Mouse (Mus musculus) limb, embryonic 14.5 days (tissue): ENCODE measurements around the gene Timm8a2. TPM values are rescaled to one million over a fixed set of nuclear protein-coding genes. Genes with fewer than 3 reads are reported as not detected.

Source experiments
- ATAC-seq: fragments of 200-750 bp; cut with Nextera tagmentation; 2 replicates; pipeline ENCODE4 v1.8.0; 2017; ENCODE audit warnings: low read depth, moderate number of reproducible peaks, moderate TSS enrichment; ENCODE audit not compliant: low FRiP score
- DNase-seq: peaks from one replicate; pipeline ENCODE4 v3.0.0-alpha.2; 2015; ENCODE audit warnings: low spot score
- H3K27ac ChIP-seq: fragments of 300-500 bp; sonication (generic); replicated peaks from 2 replicates; pipeline ENCODE4 v1.5.1; 2014; ENCODE audit warnings: low read depth, mild to moderate bottlenecking, low read length, moderate library complexity, mixed read lengths
- H3K27me3 ChIP-seq: fragments of 300-500 bp; sonication (generic); 2 replicates; pipeline ENCODE4 v1.6.1; 2014; ENCODE audit warnings: low read length, mixed read lengths; ENCODE audit not compliant: control insufficient read depth, insufficient read depth
- H3K36me3 ChIP-seq: fragments of 300-500 bp; sonication (generic); 2 replicates; pipeline ENCODE4 v1.6.1; 2014; ENCODE audit warnings: mild to moderate bottlenecking, low read length, moderate library complexity, mixed read lengths; ENCODE audit not compliant: control insufficient read depth, insufficient read depth
- H3K4me1 ChIP-seq: fragments of 300-500 bp; sonication (generic); 2 replicates; pipeline ENCODE4 v1.6.1; 2014; ENCODE audit warnings: antibody characterized with exemption, low read length, mixed read lengths; ENCODE audit not compliant: control insufficient read depth, insufficient read depth
- H3K4me2 ChIP-seq: fragments of 300-500 bp; sonication (generic); replicated peaks from 2 replicates; pipeline ENCODE4 v1.6.1; 2014; ENCODE audit warnings: low read depth, mild to moderate bottlenecking, low read length, moderate library complexity; ENCODE audit not compliant: severe bottlenecking
- H3K4me3 ChIP-seq: fragments of 300-500 bp; sonication (generic); replicated peaks from 2 replicates; pipeline ENCODE4 v1.5.1; 2014; ENCODE audit warnings: low read length
- H3K9ac ChIP-seq: fragments of 300-500 bp; sonication (generic); 2 replicates; pipeline ENCODE4 v1.6.1; 2014; ENCODE audit warnings: mild to moderate bottlenecking, low read depth, low read length, moderate library complexity; ENCODE audit not compliant: severe bottlenecking
- H3K9me3 ChIP-seq: fragments of 300-500 bp; sonication (generic); 2 replicates; pipeline ENCODE4 v1.6.1; 2016; ENCODE audit warnings: low read length; ENCODE audit not compliant: control insufficient read depth
- POLR2A ChIP-seq: fragments of 200-500 bp; IDR thresholded peaks from 2 replicates; pipeline ENCODE4 v1.8.0; 2012; ENCODE audit warnings: inconsistent platforms, mild to moderate bottlenecking, moderate library complexity, borderline replicate concordance; ENCODE audit not compliant: insufficient read depth, insufficient read length; ENCODE audit errors: extremely low read depth
- WGBS: fragments of 180-500 bp; shearing (Covaris S2); extraction: QIAGEN DNeasy Blood & Tissue Kit; methylation state at CpG from one replicate; pipeline ENCODE4 v1.1.7; 2014; 5-methylcytosine and 5-hydroxymethylcytosine counted together
- polyA plus RNA-seq, 2 experiments: library from polyadenylated mRNA; depleted of rRNA in 1 of 2; stranded (reverse) in 1 of 2; unstranded in 1 of 2; fragments of >200 nt; fragmentation: Nextera tagmentation in 1 of 2; extraction: Ambion mirVana in 1 of 2; gene quantifications; 2 replicates each; pipeline versions ENCODE4 v1.2.1 to v1.2.3; 2012 to 2014

The Timm8a2 gene
- polyA plus RNA-seq, 2 experiments = 0.20 TPM; not detected in 1

DNA sequence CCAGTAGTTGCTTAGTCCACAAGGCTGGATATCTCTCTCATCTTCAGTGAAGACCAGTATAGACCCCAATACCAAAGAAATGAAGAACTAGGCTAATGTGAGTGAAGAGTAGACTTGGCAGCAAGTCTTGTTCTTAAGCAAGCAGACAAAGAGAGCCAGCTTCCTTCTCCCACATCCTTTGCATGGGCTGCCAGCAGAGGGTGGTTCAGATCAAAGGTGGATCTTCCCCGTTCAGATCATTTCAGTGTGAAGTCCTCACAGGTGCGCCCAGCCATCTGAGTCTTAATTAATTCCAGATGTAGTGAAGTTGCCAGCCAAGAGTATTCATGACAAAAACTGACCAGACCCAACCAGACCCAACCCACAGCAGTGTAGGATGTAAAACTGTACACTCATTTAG lies 16.5 kb upstream of the Timm8a2 start:
- TF ChIP-seq POLR2A = no peak
- no peak for ATAC-seq
- 39% methylated on average over 2 of the region's 2 CpGs for WGBS
- Histone ChIP-seq H3K36me3 (peaks cover 18% of the 10 kb centered on the region), H3K9ac (no peak overlapping the region), H3K27me3 (no peaks in the 10 kb centered on the region), H3K9me3 (no peaks in the 10 kb centered on the region), H3K4me2 (no peak overlapping the region), H3K27ac (no peak overlapping the region), H3K4me3 (no peak overlapping the region), H3K4me1 (peaks cover 11% of the 10 kb centered on the region)
- no peak for DNase-seq

- no peak overlapping the region for H3K27ac ChIP-seq
- H3K27me3 ChIP-seq = no peaks in the 10 kb centered on the region
- DNase-seq (no peak), ATAC-seq (no peak)
- H3K9ac ChIP-seq = no peak overlapping the region
- no peaks in the 10 kb centered on the region for H3K9me3 ChIP-seq
- TF ChIP-seq POLR2A = no peak
- H3K4me1 ChIP-seq = peaks cover 11% of the 10 kb centered on the region
- peaks cover 15% of the 10 kb centered on the region for H3K36me3 ChIP-seq
- no peak overlapping the region for H3K4me3 ChIP-seq
- 84% methylated on average over 2 of the region's 2 CpGs for WGBS
- no peak overlapping the region for H3K4me2 ChIP-seq
Observed at GRCm38 (mm10) chr14:122019389-122019788, 15.1 kb upstream of the Timm8a2 start.

DNA sequence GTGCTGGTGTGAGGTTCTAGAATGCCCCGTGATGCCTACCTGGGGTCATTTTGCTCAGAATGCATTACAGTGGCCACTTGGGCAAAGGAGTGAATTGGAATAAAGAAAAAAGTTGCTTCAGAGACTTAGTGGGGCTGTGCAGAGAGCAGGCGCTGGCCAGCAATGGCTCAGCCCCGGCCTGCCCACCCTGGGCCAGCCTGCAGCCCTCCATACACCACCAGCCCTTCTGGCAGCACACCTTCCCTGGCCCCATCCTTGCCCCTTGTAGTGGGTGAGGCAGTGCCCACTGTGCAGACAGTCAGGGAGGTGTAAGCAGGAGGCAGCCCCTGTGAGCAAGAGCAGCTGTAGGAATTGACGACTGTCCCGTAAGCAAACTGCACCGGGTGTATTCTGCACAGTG lies 13.9 kb upstream of the Timm8a2 start:
- no peak for DNase-seq
- H3K27ac ChIP-seq = no peak overlapping the region
- H3K4me2 ChIP-seq = no peak overlapping the region
- no peaks in the 10 kb centered on the region for H3K9me3 ChIP-seq
- WGBS = 88% methylated on average over 6 of the region's 6 CpGs
- TF ChIP-seq POLR2A = no peak
- H3K4me1 ChIP-seq = peaks cover 11% of the 10 kb centered on the region
- H3K4me3 ChIP-seq = no peak overlapping the region
- no peaks in the 10 kb centered on the region for H3K27me3 ChIP-seq
- H3K36me3 ChIP-seq = peaks cover 15% of the 10 kb centered on the region
- ATAC-seq = no peak
- no peak overlapping the region for H3K9ac ChIP-seq

GRCm38 (mm10) chr14:122023054-122023453 lies 11.4 kb upstream of the Timm8a2 start:
- Histone ChIP-seq H3K4me1 (no peaks in the 10 kb centered on the region), H3K4me2 (no peak overlapping the region), H3K36me3 (peaks cover 15% of the 10 kb centered on the region), H3K9ac (no peak overlapping the region), H3K27ac (no peak overlapping the region), H3K27me3 (no peaks in the 10 kb centered on the region), H3K4me3 (no peak overlapping the region), H3K9me3 (no peaks in the 10 kb centered on the region)
- 89% methylated on average over 1 of the region's 1 CpGs for WGBS
- ATAC-seq (no peak), DNase-seq (no peak)
- no peak for TF ChIP-seq POLR2A

DNA sequence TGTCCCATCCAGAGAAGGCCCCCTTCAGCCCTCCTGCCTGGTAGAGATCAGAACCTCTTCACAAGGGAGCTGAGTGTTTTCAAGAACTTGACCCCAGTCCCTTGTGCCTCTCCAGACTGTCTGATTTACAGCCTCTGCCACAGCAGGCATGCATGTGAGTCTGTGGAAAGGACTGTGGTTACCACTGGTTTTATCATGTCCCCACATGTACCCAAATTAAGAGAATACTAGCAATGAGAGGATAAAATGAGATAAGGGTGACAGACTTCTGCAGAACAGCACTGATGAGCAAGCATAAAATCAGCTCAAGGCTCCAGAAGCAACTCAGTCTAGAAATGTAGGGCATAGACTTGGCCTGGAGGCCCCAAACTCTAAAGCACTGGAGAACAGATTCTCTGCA lies 10.5 kb upstream of the Timm8a2 start:
- Histone ChIP-seq H3K4me2 (no peak overlapping the region), H3K9me3 (no peaks in the 10 kb centered on the region), H3K9ac (no peak overlapping the region), H3K27me3 (no peaks in the 10 kb centered on the region), H3K36me3 (peaks cover 11% of the 10 kb centered on the region), H3K27ac (no peak overlapping the region), H3K4me1 (no peaks in the 10 kb centered on the region), H3K4me3 (no peak overlapping the region)
- TF ChIP-seq POLR2A = no peak
- DNase-seq (no peak), ATAC-seq (no peak)
